Mouse (Mus musculus) testis, adult 2 months (tissue): ENCODE measurements around the gene Gm14401.
"Not testable (repeated sequence)": the region's sequence is repeated elsewhere in the genome, so short reads cannot be mapped to it uniquely, and the experiment has no call there.

Experiments
- CTCF ChIP-seq: fragments of 200-500 bp; IDR thresholded peaks from 2 replicates; pipeline ENCODE4 v1.5.1; 2012; ENCODE audit warnings: low read depth, mild to moderate bottlenecking, inconsistent platforms, low read length, moderate library complexity; ENCODE audit not compliant: control insufficient read depth, insufficient read depth, insufficient replicate concordance
- POLR2A ChIP-seq: fragments of 200-500 bp; IDR thresholded peaks from 2 replicates; pipeline ENCODE4 v1.6.1; 2012; ENCODE audit warnings: low read depth, mild to moderate bottlenecking, inconsistent platforms, low read length, moderate library complexity; ENCODE audit not compliant: control insufficient read depth

GRCm38 (mm10) chr2:177073432-177074423 lies at the start of gene Gm14401:
- TF ChIP-seq CTCF, POLR2A: not testable (repeated sequence)
